Mouse (Mus musculus) limb, embryonic 10.5 days (tissue): ENCODE data around the gene Gabra4. TPM values are rescaled to one million over a fixed set of nuclear protein-coding genes. Genes with fewer than 3 reads are reported as not detected.

Experiments
- DNase-seq: peaks from one replicate; pipeline ENCODE4 v3.0.0-alpha.2; 2017; ENCODE audit warnings: low spot score
- H3K27ac ChIP-seq: fragments of 300-500 bp; sonication (generic); 2 replicates; pipeline ENCODE4 v1.5.1; 2016; ENCODE audit warnings: mild to moderate bottlenecking
- H3K27me3 ChIP-seq: fragments of 300-500 bp; sonication (generic); 2 replicates; pipeline ENCODE4 v1.6.1; 2016; ENCODE audit warnings: low read depth, mild to moderate bottlenecking; ENCODE audit not compliant: poor library complexity, severe bottlenecking
- H3K36me3 ChIP-seq: fragments of 300-500 bp; sonication (generic); 2 replicates; pipeline ENCODE4 v1.6.1; 2016; ENCODE audit warnings: mild to moderate bottlenecking, moderate library complexity
- H3K4me1 ChIP-seq: fragments of 300-500 bp; sonication (generic); 2 replicates; pipeline ENCODE4 v1.6.1; 2016
- H3K4me3 ChIP-seq: fragments of 300-500 bp; sonication (generic); 2 replicates; pipeline ENCODE4 v1.5.1; 2016; ENCODE audit warnings: mild to moderate bottlenecking, moderate library complexity
- H3K9me3 ChIP-seq: fragments of 300-500 bp; sonication (generic); replicated peaks from 2 replicates; pipeline ENCODE4 v1.6.1; 2016; ENCODE audit warnings: mild to moderate bottlenecking
- WGBS: fragments of 180-500 bp; shearing (Covaris S2); methylation state at CpG from one replicate; pipeline ENCODE4 v1.1.7; 2016; 5-methylcytosine and 5-hydroxymethylcytosine counted together
- polyA plus RNA-seq: library from polyadenylated mRNA; unstranded; fragments of >200 nt; fragmentation: Nextera tagmentation; extraction: Ambion mirVana; gene quantifications from 2 replicates; pipeline ENCODE4 v1.2.1, GENCODE M21; 2016

Gabra4 gene
- 1.6 TPM in 2 replicates for polyA plus RNA-seq

- whole genome bisulfite sequencing: under 1% methylated on average over 15 of the region's 15 CpGs
- peak; percentile 57 for DNase-seq
- Histone ChIP-seq H3K27me3 (peaks cover 43% of the 10 kb centered on the region), H3K4me1 (peaks cover 20% of the 10 kb centered on the region), H3K27ac (peak within 1 kb of the TSS; percentile 50; the same call in 1 of the 2 replicates), H3K9me3 (no peaks in the 10 kb centered on the region), H3K4me3 (peak within 1 kb of the TSS; percentile 63), H3K36me3 (no peaks in the 10 kb centered on the region)
Measured at GRCm38 (mm10) chr5:71658115-71658497, at the start of gene Gabra4. Gabra4 (minus strand) TSS chr5:71658308.

GRCm38 (mm10) chr5:71701273-71701614 lies 43.1 kb upstream of the Gabra4 start:
- Histone ChIP-seq H3K27me3 (peaks cover 34% of the 10 kb centered on the region), H3K4me3 (peak overlapping the region; percentile 57), H3K4me1 (peaks cover 15% of the 10 kb centered on the region), H3K27ac (no peak overlapping the region; the same call in 1 of the 2 replicates), H3K9me3 (no peaks in the 10 kb centered on the region), H3K36me3 (no peaks in the 10 kb centered on the region)
- WGBS: 2% methylated on average over 6 of the region's 6 CpGs
- no peak for DNase-seq

GRCm38 (mm10) chr5:71700468-71701272 lies 42.6 kb upstream of the Gabra4 start:
- Histone ChIP-seq H3K27me3 (peaks cover 34% of the 10 kb centered on the region), H3K36me3 (no peaks in the 10 kb centered on the region), H3K4me1 (peaks cover 15% of the 10 kb centered on the region), H3K9me3 (no peaks in the 10 kb centered on the region), H3K4me3 (peak overlapping the region; percentile 57), H3K27ac (no peak overlapping the region; the same call in 1 of the 2 replicates)
- under 1% methylated on average over 46 of the region's 46 CpGs for WGBS
- DNase-seq: peak; percentile 74

GRCm38 (mm10) chr5:71699696-71700467 lies 41.8 kb upstream of the Gabra4 start:
- WGBS: 1% methylated on average over 19 of the region's 19 CpGs
- DNase-seq: peak; percentile 55

GRCm38 (mm10) chr5:71665593-71665992 lies 7.5 kb upstream of the Gabra4 start:
- Histone ChIP-seq H3K4me3 (no peak overlapping the region), H3K9me3 (no peaks in the 10 kb centered on the region), H3K27me3 (no peaks in the 10 kb centered on the region), H3K27ac (no peak overlapping the region), H3K36me3 (no peaks in the 10 kb centered on the region), H3K4me1 (no peaks in the 10 kb centered on the region)
- WGBS: 53% methylated on average over 4 of the region's 4 CpGs
- DNase-seq: no peak

More at GRCm38 (mm10) chr5:71699696-71700467, 41.8 kb upstream of the Gabra4 start:
- no peak overlapping the region for H3K27ac ChIP-seq
- H3K36me3 ChIP-seq: no peaks in the 10 kb centered on the region
- H3K27me3 ChIP-seq: peaks cover 34% of the 10 kb centered on the region
- H3K4me1 ChIP-seq: peaks cover 15% of the 10 kb centered on the region
- peak overlapping the region; percentile 57 for H3K4me3 ChIP-seq
- no peaks in the 10 kb centered on the region for H3K9me3 ChIP-seq

- WGBS: 0% methylated on average over 49 of the region's 49 CpGs
- peak within 1 kb of the TSS; percentile 50; the same call in 1 of the 2 replicates for H3K27ac ChIP-seq
- H3K27me3 ChIP-seq: peaks cover 43% of the 10 kb centered on the region
- H3K4me1 ChIP-seq: peaks cover 20% of the 10 kb centered on the region
- peak within 1 kb of the TSS; percentile 63 for H3K4me3 ChIP-seq
- peak; percentile 61 for DNase-seq
- no peaks in the 10 kb centered on the region for H3K36me3 ChIP-seq
- H3K9me3 ChIP-seq: no peaks in the 10 kb centered on the region
Measured at GRCm38 (mm10) chr5:71657482-71658114, 510 bp downstream of the Gabra4 start, which contains the start of gene Gabrb1. Gabrb1 (plus strand) TSS chr5:71658113.

GRCm38 (mm10) chr5:71656771-71657170 lies 1.3 kb downstream of the Gabra4 start:
- peaks cover 43% of the 10 kb centered on the region for H3K27me3 ChIP-seq
- WGBS: 9% methylated on average over 10 of the region's 10 CpGs
- no peak overlapping the region for H3K27ac ChIP-seq
- no peaks in the 10 kb centered on the region for H3K9me3 ChIP-seq
- DNase-seq: no peak
- H3K4me1 ChIP-seq: peaks cover 20% of the 10 kb centered on the region
- no peaks in the 10 kb centered on the region for H3K36me3 ChIP-seq
- peak overlapping the region; percentile 63; the same call in 1 of the 2 replicates for H3K4me3 ChIP-seq

- DNase-seq: no peak
Measured at GRCm38 (mm10) chr5:71654056-71654455, 4.1 kb downstream of the Gabra4 start.

GRCm38 (mm10) chr5:71648108-71648507 lies 10.0 kb downstream of the Gabra4 start:
- Histone ChIP-seq H3K9me3 (no peaks in the 10 kb centered on the region), H3K4me1 (no peaks in the 10 kb centered on the region), H3K27me3 (no peaks in the 10 kb centered on the region), H3K27ac (no peak overlapping the region), H3K4me3 (no peak overlapping the region), H3K36me3 (no peaks in the 10 kb centered on the region)
- DNase-seq: no peak
- WGBS: 89% methylated on average over 2 of the region's 2 CpGs

More at GRCm38 (mm10) chr5:71654056-71654455, 4.1 kb downstream of the Gabra4 start:
- no peaks in the 10 kb centered on the region for H3K9me3 ChIP-seq
- WGBS: 92% methylated on average over 5 of the region's 5 CpGs
- H3K27ac ChIP-seq: no peak overlapping the region
- peaks cover 20% of the 10 kb centered on the region for H3K4me1 ChIP-seq
- peaks cover 36% of the 10 kb centered on the region for H3K27me3 ChIP-seq
- H3K36me3 ChIP-seq: no peaks in the 10 kb centered on the region
- no peak overlapping the region for H3K4me3 ChIP-seq

- Histone ChIP-seq H3K4me3 (no peak overlapping the region), H3K27ac (no peak overlapping the region), H3K4me1 (no peaks in the 10 kb centered on the region), H3K27me3 (no peaks in the 10 kb centered on the region), H3K36me3 (no peaks in the 10 kb centered on the region), H3K9me3 (no peaks in the 10 kb centered on the region)
- 81% methylated on average over 10 of the region's 10 CpGs for WGBS
- DNase-seq: no peak
Measured at GRCm38 (mm10) chr5:71639804-71640203, 18.3 kb downstream of the Gabra4 start.

GRCm38 (mm10) chr5:71627820-71628219 lies 30.3 kb downstream of the Gabra4 start:
- Histone ChIP-seq H3K36me3 (no peaks in the 10 kb centered on the region), H3K9me3 (no peaks in the 10 kb centered on the region), H3K27me3 (no peaks in the 10 kb centered on the region), H3K27ac (no peak overlapping the region), H3K4me3 (no peak overlapping the region), H3K4me1 (no peaks in the 10 kb centered on the region)
- WGBS: 96% methylated on average over 3 of the region's 3 CpGs
- no peak for DNase-seq

GRCm38 (mm10) chr5:71616734-71617133 lies 41.4 kb downstream of the Gabra4 start:
- H3K27ac ChIP-seq: no peak overlapping the region

More at GRCm38 (mm10) chr5:71616734-71617133, 41.4 kb downstream of the Gabra4 start:
- H3K4me1 ChIP-seq: no peaks in the 10 kb centered on the region
- H3K9me3 ChIP-seq: no peaks in the 10 kb centered on the region
- H3K4me3 ChIP-seq: no peak overlapping the region
- no peak for DNase-seq
- 81% methylated on average over 4 of the region's 4 CpGs for WGBS
- no peaks in the 10 kb centered on the region for H3K27me3 ChIP-seq
- H3K36me3 ChIP-seq: no peaks in the 10 kb centered on the region
